In the genomic region with DNA sequence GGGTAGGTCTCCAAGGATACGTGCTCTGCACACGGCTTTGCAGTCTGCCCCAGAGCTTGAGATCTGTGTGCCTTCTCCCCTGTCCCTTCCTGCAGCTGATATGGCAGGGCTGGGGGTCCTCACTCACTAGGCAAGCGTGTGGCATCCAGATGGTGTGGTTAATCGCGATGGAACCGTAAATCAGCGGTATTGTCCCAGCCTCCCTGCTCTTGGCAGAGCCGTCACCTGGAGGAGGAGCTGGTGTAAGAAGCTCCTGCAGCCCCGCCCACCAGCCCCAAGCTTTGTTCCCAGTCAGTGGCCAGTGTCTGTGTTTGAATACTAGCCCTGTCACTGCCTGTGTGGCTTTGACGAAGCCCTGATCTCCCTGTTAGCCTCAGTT, we compare ENCODE assay signal across 8 mouse cellular contexts.
A peak's percentile ranks its signal among the peaks of the same experiment; 100 is the strongest.
DNase-seq lines count a peak whose midpoint lies in the region; ATAC-seq and TF ChIP-seq lines count a peak whose summit lies in the region.

No protein-coding gene starts in this region.

- no peak for ATAC-seq in intestine, embryonic 14.5 days (replicated peaks; ENCODE audit: low FRiP score, low TSS enrichment, low read depth)
- no peak for ATAC-seq in intestine, postnatal 0 days
- no peak for ATAC-seq in limb, embryonic 15.5 days (ENCODE audit: insufficient number of reproducible peaks, low FRiP score, low TSS enrichment, low read depth)

- peak overlapping the region; percentile 16; the same call in 1 of the 2 replicates for H3K9ac ChIP-seq in intestine, embryonic 14.5 days (ENCODE audit: low read length)
- no peak overlapping the region for H3K9ac ChIP-seq in intestine, postnatal 0 days (ENCODE audit: low read depth, low read length)
- H3K9ac ChIP-seq in limb, embryonic 15.5 days, result 0 out of 2 replicates have a peak overlapping the region, but pooled peaks have one; percentile 1

- DNase-seq in intestine, embryonic 14.5 days (ENCODE audit: low spot score), result peak; percentile 58
- peak; percentile 48 for DNase-seq in Muller cell, postnatal 12 days (ENCODE audit: inconsistent ontology term)
- peak; percentile 55 for DNase-seq in forebrain, embryonic 10.5 days (ENCODE audit: extremely low spot score, low spot score)
- no peak for DNase-seq in frontal cortex, postnatal 36 days (ENCODE audit: low spot score in 2 of 2)
- DNase-seq in spleen, postnatal 10 days (ENCODE audit: low spot score in 2 of 2), result no peak
- DNase-seq in adrenal gland, adult 8-10 months, result no peak

- no peaks in the 10 kb centered on the region for H3K9me3 ChIP-seq in intestine, embryonic 14.5 days (ENCODE audit: control insufficient read depth, low read length)
- H3K9me3 ChIP-seq in intestine, postnatal 0 days (ENCODE audit: control insufficient read depth), result no peaks in the 10 kb centered on the region
- H3K9me3 ChIP-seq in forebrain, embryonic 10.5 days, result no peaks in the 10 kb centered on the region
- no peaks in the 10 kb centered on the region for H3K9me3 ChIP-seq in limb, embryonic 15.5 days

- no peaks in the 10 kb centered on the region for H3K36me3 ChIP-seq in intestine, embryonic 14.5 days (ENCODE audit: control insufficient read depth, insufficient read depth, low read length)
- no peaks in the 10 kb centered on the region for H3K36me3 ChIP-seq in intestine, postnatal 0 days (ENCODE audit: control insufficient read depth, insufficient read depth)
- H3K36me3 ChIP-seq in forebrain, embryonic 10.5 days (replicated peaks), result no peaks in the 10 kb centered on the region
- no peaks in the 10 kb centered on the region for H3K36me3 ChIP-seq in limb, embryonic 15.5 days

- WGBS in intestine, embryonic 14.5 days, result 17% methylated on average over 10 of the region's 10 CpGs
- WGBS in intestine, postnatal 0 days, result 31% methylated on average over 10 of the region's 10 CpGs
- 10% methylated on average over 10 of the region's 10 CpGs for WGBS in forebrain, embryonic 10.5 days
- 13% methylated on average over 10 of the region's 10 CpGs for WGBS in limb, embryonic 15.5 days

- H3K4me3 ChIP-seq in intestine, embryonic 14.5 days (ENCODE audit: low read depth, low read length), result no peak overlapping the region
- H3K4me3 ChIP-seq in intestine, postnatal 0 days (ENCODE audit: low read depth, low read length), result no peak overlapping the region
- H3K4me3 ChIP-seq in forebrain, embryonic 10.5 days, result peak overlapping the region; percentile 4; the same call in 1 of the 2 replicates
- no peak overlapping the region for H3K4me3 ChIP-seq in limb, embryonic 15.5 days

- H3K4me2 ChIP-seq in intestine, embryonic 14.5 days (ENCODE audit: low read length), result peak overlapping the region; percentile 22; the same call in 1 of the 2 replicates
- no peak overlapping the region for H3K4me2 ChIP-seq in intestine, postnatal 0 days (replicated peaks; ENCODE audit: low read depth)
- no peak overlapping the region for H3K4me2 ChIP-seq in limb, embryonic 15.5 days

- no peak for TF ChIP-seq CTCF in intestine, postnatal 0 days (IDR thresholded peaks at IDR 0.05; ENCODE audit: low read depth)

- no peaks in the 10 kb centered on the region for H3K27me3 ChIP-seq in intestine, embryonic 14.5 days (replicated peaks; ENCODE audit: control insufficient read depth, insufficient read depth, low read length)
- no peaks in the 10 kb centered on the region for H3K27me3 ChIP-seq in intestine, postnatal 0 days (replicated peaks; ENCODE audit: control insufficient read depth, insufficient read depth, low read length)
- H3K27me3 ChIP-seq in forebrain, embryonic 10.5 days (ENCODE audit: poor library complexity, severe bottlenecking), result peaks cover 20% of the 10 kb centered on the region
- H3K27me3 ChIP-seq in limb, embryonic 15.5 days, result no peaks in the 10 kb centered on the region

- peaks cover 50% of the 10 kb centered on the region for H3K4me1 ChIP-seq in intestine, embryonic 14.5 days (replicated peaks; ENCODE audit: control insufficient read depth, insufficient read depth, low read length)
- peaks cover 6% of the 10 kb centered on the region; the same call in 1 of the 2 replicates for H3K4me1 ChIP-seq in intestine, postnatal 0 days (replicated peaks; ENCODE audit: control insufficient read depth, insufficient read depth, low read length)
- peaks cover 80% of the 10 kb centered on the region for H3K4me1 ChIP-seq in forebrain, embryonic 10.5 days
- H3K4me1 ChIP-seq in limb, embryonic 15.5 days, result peaks cover 60% of the 10 kb centered on the region

- H3K27ac ChIP-seq in intestine, embryonic 14.5 days (ENCODE audit: low read depth), result peak overlapping the region; percentile 100
- no peak overlapping the region for H3K27ac ChIP-seq in intestine, postnatal 0 days (ENCODE audit: low read depth, low read length)
- peak overlapping the region; percentile 97 for H3K27ac ChIP-seq in forebrain, embryonic 10.5 days
- H3K27ac ChIP-seq in limb, embryonic 15.5 days, result peak overlapping the region; percentile 98

Comparison
In these comparisons a context has a peak if more than half of its experiments do, and no peak if none do; other contexts are left out.
1. DNase-seq: peak in intestine, embryonic 14.5 days (single experiment), Muller cell, postnatal 12 days (single experiment) and forebrain, embryonic 10.5 days (single experiment); none in frontal cortex, postnatal 36 days (0 of 2), spleen, postnatal 10 days (0 of 2) and adrenal gland, adult 8-10 months (single experiment).